Mouse (Mus musculus): Measurements from ENCODE around the gene Hdac9.

DNA sequence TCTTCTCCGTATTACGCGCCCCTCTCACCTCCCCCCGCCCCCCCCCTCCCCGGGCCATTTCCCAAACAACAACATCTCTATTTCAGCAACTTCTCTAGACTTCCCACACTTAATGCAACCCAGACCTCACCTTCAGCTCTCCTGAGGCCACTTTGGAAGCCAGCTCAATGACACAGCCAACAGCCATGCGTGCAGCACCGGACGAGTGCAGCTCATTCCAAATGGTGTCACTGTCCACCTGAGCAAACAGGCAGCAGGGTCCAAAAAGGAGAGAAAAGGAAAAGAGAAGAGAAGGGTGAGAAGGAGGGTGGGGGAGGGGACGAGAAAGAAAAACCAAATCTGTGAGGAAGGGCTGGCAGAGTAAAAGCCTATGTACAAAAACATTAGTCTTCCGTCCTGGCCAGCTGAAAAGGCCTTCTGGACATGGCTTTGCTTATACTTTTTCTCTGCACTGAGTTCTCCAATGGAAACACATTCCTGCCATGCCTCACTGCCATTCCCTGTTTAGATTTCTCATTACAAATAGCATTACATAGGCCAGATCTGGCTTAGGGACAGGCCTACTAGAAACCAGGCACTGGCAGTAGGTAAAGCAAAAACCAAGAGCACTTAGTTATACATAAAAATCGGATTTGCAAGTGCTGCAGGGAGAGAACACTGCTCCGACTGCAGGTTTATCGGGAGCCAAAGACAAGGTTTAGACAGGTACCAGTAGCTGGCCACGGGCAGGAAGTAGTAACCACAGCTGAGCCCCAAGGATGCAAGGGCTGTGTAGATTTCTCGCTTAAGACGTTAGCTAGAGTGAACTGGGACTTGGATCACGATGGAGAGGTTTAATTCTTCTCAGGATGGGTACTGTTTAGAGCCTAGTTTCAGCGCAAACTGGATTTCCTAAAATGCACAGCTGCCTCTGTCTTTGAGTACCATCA is 668.4 kb downstream of the Hdac9 start:
- TF ChIP-seq CTCF (IDR thresholded peaks at IDR 0.05; ENCODE audit: control insufficient read depth, insufficient read depth, low read length) (no peak), POLR2A (IDR thresholded peaks at IDR 0.05; ENCODE audit: borderline replicate concordance, control insufficient read depth, low read depth, low read length) (no peak)
